Mouse (Mus musculus): ENCODE data around the gene Barx1.

DNA sequence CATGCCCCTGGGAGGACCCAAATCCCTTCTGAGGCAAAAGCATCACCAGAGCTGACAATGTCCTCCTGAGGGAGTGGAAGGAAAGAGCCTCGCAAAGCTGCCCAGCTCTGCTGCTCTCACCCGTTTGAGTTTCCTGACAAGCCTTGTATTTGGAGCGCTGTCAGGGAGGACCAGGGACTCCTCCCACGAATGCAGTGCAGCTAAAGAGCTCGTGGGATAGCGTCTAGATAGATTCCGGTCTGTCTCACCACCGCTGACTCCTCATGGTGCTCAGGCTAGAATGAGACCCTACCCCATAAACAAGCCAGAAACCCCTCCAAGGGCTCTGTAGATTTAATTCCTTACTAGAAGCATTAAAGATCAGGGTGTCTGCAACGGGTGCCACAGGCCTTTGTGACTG is 5.0 kb upstream of the Barx1 start:
- no peak for TF ChIP-seq CTCF (IDR thresholded peaks at IDR 0.05; ENCODE audit: low read depth)
- TF ChIP-seq EP300 (IDR thresholded peaks at IDR 0.05; ENCODE audit: low read depth): no peak

Measured in liver, embryonic 14.5 days (tissue).